Mouse (Mus musculus): Measurements from ENCODE around the gene Lrrc27.

Gene Lrrc27

GRCm38 (mm10) chr7:139214596-139215340 is 2.0 kb downstream of the Lrrc27 start:
- DNase-seq = no peak

- DNase-seq = no peak
Measured at GRCm38 (mm10) chr7:139215516-139215915, 2.7 kb downstream of the Lrrc27 start.

- no peak for DNase-seq
Measured at GRCm38 (mm10) chr7:139215946-139216345, 3.2 kb downstream of the Lrrc27 start.

- no peak for DNase-seq
Measured at GRCm38 (mm10) chr7:139216464-139216863, 3.7 kb downstream of the Lrrc27 start.

- no peak for DNase-seq
Measured at GRCm38 (mm10) chr7:139217046-139217445, 4.3 kb downstream of the Lrrc27 start.

GRCm38 (mm10) chr7:139218641-139219415 is 6.0 kb downstream of the Lrrc27 start:
- peak; percentile 52 for DNase-seq

GRCm38 (mm10) chr7:139219486-139219885 is 6.7 kb downstream of the Lrrc27 start:
- DNase-seq = no peak

GRCm38 (mm10) chr7:139220303-139220702 is 7.5 kb downstream of the Lrrc27 start:
- DNase-seq = peak; percentile 46

- DNase-seq = no peak
Measured at GRCm38 (mm10) chr7:139221072-139221471, 8.3 kb downstream of the Lrrc27 start.

GRCm38 (mm10) chr7:139221856-139222255 is 9.1 kb downstream of the Lrrc27 start:
- no peak for DNase-seq

- DNase-seq = no peak
Measured at GRCm38 (mm10) chr7:139222341-139222740, 9.6 kb downstream of the Lrrc27 start.

GRCm38 (mm10) chr7:139224070-139224469 is 11.3 kb downstream of the Lrrc27 start:
- DNase-seq = no peak

- peak; percentile 66 for DNase-seq
Measured at GRCm38 (mm10) chr7:139224725-139225124, 11.9 kb downstream of the Lrrc27 start.

GRCm38 (mm10) chr7:139226416-139226815 is 13.6 kb downstream of the Lrrc27 start:
- DNase-seq = no peak

- no peak for DNase-seq
Measured at GRCm38 (mm10) chr7:139228447-139229171, 15.8 kb downstream of the Lrrc27 start.

GRCm38 (mm10) chr7:139229837-139230236 is 17.0 kb downstream of the Lrrc27 start:
- DNase-seq = no peak

GRCm38 (mm10) chr7:139230241-139230640 is 17.5 kb downstream of the Lrrc27 start:
- DNase-seq = no peak

- peak; percentile 95 for DNase-seq
Measured at GRCm38 (mm10) chr7:139233714-139234113, 20.9 kb downstream of the Lrrc27 start.

GRCm38 (mm10) chr7:139234426-139235188 is 21.8 kb downstream of the Lrrc27 start:
- peak; percentile 46 for DNase-seq

GRCm38 (mm10) chr7:139235651-139236358 is 23.0 kb downstream of the Lrrc27 start:
- DNase-seq = no peak

GRCm38 (mm10) chr7:139239432-139239831 is 26.6 kb downstream of the Lrrc27 start:
- DNase-seq = no peak

GRCm38 (mm10) chr7:139246086-139246485 is 33.3 kb downstream of the Lrrc27 start:
- DNase-seq = no peak
